In the genomic region with DNA sequence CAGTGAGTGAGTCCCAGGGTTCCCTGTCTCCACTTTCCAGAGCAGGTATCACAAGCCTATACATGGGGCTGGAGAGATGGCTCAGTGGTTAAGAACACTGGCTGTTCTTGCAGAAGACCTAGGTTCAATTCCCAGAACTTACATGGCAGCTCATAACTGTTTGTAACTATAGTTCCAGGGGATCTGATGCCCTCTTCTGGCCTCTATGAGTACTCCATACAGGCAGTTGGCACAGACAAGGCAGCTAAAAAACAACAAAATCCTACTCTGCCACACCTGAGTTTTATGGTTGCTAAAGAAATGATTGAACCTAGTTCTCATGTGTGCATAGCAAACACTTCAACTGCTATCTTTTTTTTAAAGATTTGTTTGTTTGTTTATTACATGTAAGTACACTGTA, we compare ENCODE assay signal across 13 mouse cellular contexts. TPM values are rescaled to one million over a fixed set of nuclear protein-coding genes. Genes with fewer than 3 reads are reported as not detected.
DNase-seq lines count a peak whose midpoint lies in the region; ATAC-seq and TF ChIP-seq lines count a peak whose summit lies in the region.
"Had no signal": no experiment of that assay in that cellular context is flagged by ENCODE, and none has a peak within 500 bp of the region (broad histone marks: within the 10 kb centered on the region; RNA-seq: fewer than 3 reads in every experiment).

No protein-coding gene starts in this region.

- no peaks in the 10 kb centered on the region for H3K9me3 ChIP-seq in lung, embryonic 14.5 days (ENCODE audit: low read depth, low read length)
- H3K9me3 ChIP-seq in hindbrain, embryonic 14.5 days (ENCODE audit: control insufficient read depth, low read length): no peaks in the 10 kb centered on the region
- H3K9me3 ChIP-seq: forebrain, embryonic 12.5 days; hindbrain, embryonic 13.5 days; limb, embryonic 10.5 days; megakaryocyte, embryonic 14.5 days; neural tube, embryonic 12.5 days had no signal

- H3K4me3 ChIP-seq in lung, embryonic 14.5 days (ENCODE audit: low read depth, low read length): no peak overlapping the region
- H3K4me3 ChIP-seq in hindbrain, embryonic 14.5 days (replicated peaks; ENCODE audit: low read length): no peak overlapping the region
- H3K4me3 ChIP-seq: forebrain, embryonic 12.5 days; hindbrain, embryonic 13.5 days; limb, embryonic 10.5 days; megakaryocyte, embryonic 14.5 days; neural tube, embryonic 12.5 days had no signal

- TF ChIP-seq CTCF in lung, embryonic 14.5 days (IDR thresholded peaks at IDR 0.05; ENCODE audit: low read depth): peak; percentile 28; the same call in 1 of the 2 replicates

- H3K4me1 ChIP-seq in lung, embryonic 14.5 days (ENCODE audit: insufficient read depth): no peaks in the 10 kb centered on the region
- no peaks in the 10 kb centered on the region for H3K4me1 ChIP-seq in hindbrain, embryonic 14.5 days (replicated peaks; ENCODE audit: control insufficient read depth, insufficient read depth, low read length)
- H3K4me1 ChIP-seq: forebrain, embryonic 12.5 days; hindbrain, embryonic 13.5 days; limb, embryonic 10.5 days; neural tube, embryonic 12.5 days had no signal

- H3K36me3 ChIP-seq in lung, embryonic 14.5 days (ENCODE audit: insufficient read depth): peaks cover 55% of the 10 kb centered on the region
- peaks cover 57% of the 10 kb centered on the region for H3K36me3 ChIP-seq in hindbrain, embryonic 14.5 days (replicated peaks; ENCODE audit: control insufficient read depth, insufficient read depth)

- H3K4me2 ChIP-seq in lung, embryonic 14.5 days: no peak overlapping the region
- no peak overlapping the region for H3K4me2 ChIP-seq in hindbrain, embryonic 14.5 days (replicated peaks)
- H3K4me2 ChIP-seq: forebrain, embryonic 12.5 days; hindbrain, embryonic 13.5 days; neural tube, embryonic 12.5 days had no signal

- no peaks in the 10 kb centered on the region for H3K27me3 ChIP-seq in lung, embryonic 14.5 days (ENCODE audit: insufficient read depth, low read length)
- no peaks in the 10 kb centered on the region for H3K27me3 ChIP-seq in hindbrain, embryonic 14.5 days (ENCODE audit: control insufficient read depth, insufficient read depth, low read length)
- H3K27me3 ChIP-seq: forebrain, embryonic 12.5 days; hindbrain, embryonic 13.5 days; megakaryocyte, embryonic 14.5 days; neural tube, embryonic 12.5 days had no signal

- no peak for ATAC-seq in lung, embryonic 14.5 days (ENCODE audit: insufficient read depth)
- ATAC-seq in CD4-positive, CD25-positive, alpha-beta regulatory T cell, adult 4 months: peak; percentile 43
- peak; percentile 50; the same call in 1 of the 2 replicates for ATAC-seq in megakaryocyte-erythroid progenitor cell, adult 5-6 weeks (replicated peaks; ENCODE audit: low FRiP score, low TSS enrichment, poor library complexity, severe bottlenecking)
- no peak for ATAC-seq in hindbrain, embryonic 14.5 days (ENCODE audit: low FRiP score)

- H3K27ac ChIP-seq in lung, embryonic 14.5 days (ENCODE audit: low read depth): no peak overlapping the region
- no peak overlapping the region for H3K27ac ChIP-seq in hindbrain, embryonic 14.5 days
- H3K27ac ChIP-seq: forebrain, embryonic 12.5 days; hindbrain, embryonic 13.5 days; limb, embryonic 10.5 days; neural tube, embryonic 12.5 days had no signal

- H3K9ac ChIP-seq in lung, embryonic 14.5 days: no peak overlapping the region
- H3K9ac ChIP-seq in hindbrain, embryonic 14.5 days: no peak overlapping the region
- H3K9ac ChIP-seq: forebrain, embryonic 12.5 days; hindbrain, embryonic 13.5 days; neural tube, embryonic 12.5 days had no signal

- DNase-seq in lung, embryonic 14.5 days: peak; percentile 26
- no peak for DNase-seq in lung, postnatal 14 days
- DNase-seq in R1 (ENCODE audit: low read depth, low spot score): peak; percentile 45
- no peak for DNase-seq in c-Kit-positive CD71-positive TER-119-positive erythroid progenitor cells, embryonic 14.5 days (ENCODE audit: low spot score)
- no peak for DNase-seq in hindbrain, embryonic 14.5 days (ENCODE audit: low spot score)
- DNase-seq: cerebellum, adult 11 months had no signal

RNA-seq across cellular contexts. Expression of a gene that starts 56.2 kb away (rescaled TPM):
- 89.7 and 89.8 TPM in 2 replicates for polyA plus RNA-seq in lung, embryonic 14.5 days (2014; fragmentation: Nextera tagmentation; extraction: Ambion mirVana)
- polyA plus RNA-seq in CD4-positive, CD25-positive, alpha-beta regulatory T cell, adult 4 months (2017; shearing (Covaris generic)): 10 to 100 TPM; 43.1 to 54.8 TPM
- 71.0 and 79.4 TPM in 2 replicates for total RNA-seq in megakaryocyte-erythroid progenitor cell, adult 5-6 weeks (2014; fragmentation: Nextera tagmentation)
- 114 and 151 TPM in 2 replicates for total RNA-seq in megakaryocyte-erythroid progenitor cell, adult 5-6 weeks (2017)
- 181 and 199 TPM in 2 replicates for polyA plus RNA-seq in hindbrain, embryonic 14.5 days (2014; fragmentation: Nextera tagmentation; extraction: Ambion mirVana)

Comparison
In these comparisons a context has a peak if more than half of its experiments do, and no peak if none do; other contexts are left out.
1. DNase-seq: peak in lung, embryonic 14.5 days (single experiment) and R1 (single experiment); none in lung, postnatal 14 days (single experiment), c-Kit-positive CD71-positive TER-119-positive erythroid progenitor cells, embryonic 14.5 days (single experiment) and hindbrain, embryonic 14.5 days (single experiment).
2. ATAC-seq: peak in CD4-positive, CD25-positive, alpha-beta regulatory T cell, adult 4 months (single experiment) and megakaryocyte-erythroid progenitor cell, adult 5-6 weeks (single experiment); none in lung, embryonic 14.5 days (single experiment) and hindbrain, embryonic 14.5 days (single experiment).